Mouse (Mus musculus) cerebellum, adult 2 months (tissue): Measurements from ENCODE around the gene Slitrk3.

Experiments used
- CTCF ChIP-seq: fragments of 200-500 bp; IDR thresholded peaks from 2 replicates; pipeline ENCODE4 v1.5.1; 2011; ENCODE audit warnings: low read depth, mild to moderate bottlenecking, control low read depth, low read length, moderate library complexity, borderline replicate concordance; ENCODE audit not compliant: insufficient read depth
- POLR2A ChIP-seq: fragments of 200-500 bp; IDR thresholded peaks from 2 replicates; pipeline ENCODE4 v1.6.1; 2011; ENCODE audit warnings: low read length, control low read depth, borderline replicate concordance; ENCODE audit not compliant: insufficient read depth

- TF ChIP-seq POLR2A, result no peak
- TF ChIP-seq CTCF, result peak; percentile 81
Measured at GRCm38 (mm10) chr3:73046248-73046647, 11.4 kb downstream of the Slitrk3 start.
